Mouse (Mus musculus): Measurements from ENCODE around the gene Dguok. TPM values are rescaled to one million over a fixed set of nuclear protein-coding genes. Genes with fewer than 3 reads are reported as not detected.

Dguok gene
- polyA plus RNA-seq, 1 experiment from 2014 or later: 72.3 TPM

DNA sequence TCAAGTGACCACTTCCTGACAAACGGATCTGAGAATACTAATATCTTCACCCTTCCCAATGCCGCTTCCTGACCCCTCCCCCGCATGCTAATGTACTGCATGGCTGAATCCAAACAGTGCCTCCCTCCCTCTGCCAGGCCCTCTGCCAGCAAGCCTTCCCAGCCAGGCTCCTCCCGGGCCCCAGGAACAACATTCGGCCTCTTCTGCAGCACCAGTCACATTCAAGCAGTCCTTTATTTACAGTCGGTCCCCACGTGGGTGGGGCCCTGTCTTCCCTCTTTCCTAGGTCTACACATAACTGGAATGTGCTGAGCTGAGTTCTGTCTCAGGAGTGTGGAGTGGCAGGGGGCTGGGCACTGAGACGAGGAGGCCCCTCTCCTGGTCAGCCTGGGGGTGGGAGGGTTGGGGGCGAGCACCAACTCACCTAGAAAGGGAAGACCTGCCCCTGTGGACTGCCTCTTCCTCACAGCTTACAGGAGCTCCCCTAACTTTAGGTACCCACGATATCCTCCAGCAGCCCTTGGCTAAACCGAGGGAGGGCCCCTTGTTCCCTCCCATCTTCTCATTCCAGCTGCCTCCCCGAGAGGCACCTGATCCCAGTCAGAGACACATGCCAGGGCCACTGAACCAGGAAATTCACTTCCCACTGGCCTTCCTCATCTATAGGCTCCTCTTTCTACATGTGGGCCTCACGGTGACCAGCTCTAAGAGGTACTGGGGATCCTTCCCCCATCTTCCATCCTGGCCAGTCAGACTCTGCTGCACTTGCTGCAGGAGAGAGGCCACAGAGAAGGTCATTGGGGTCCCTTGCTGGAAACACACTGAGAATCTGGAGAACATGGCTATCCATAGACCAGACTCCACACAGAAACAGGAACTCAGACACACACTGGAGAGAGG lies 63.1 kb downstream of the Dguok start:
- peaks cover 50% of the 10 kb centered on the region for H3K4me1 ChIP-seq (ENCODE audit: control insufficient read depth, insufficient read depth, low read length)
- peak overlapping the region; percentile 96 for H3K27ac ChIP-seq (replicated peaks; ENCODE audit: low read depth, low read length)
- no peaks in the 10 kb centered on the region for H3K9me3 ChIP-seq (ENCODE audit: control insufficient read depth, low read length)
- 11% methylated on average over 13 of the region's 13 CpGs for WGBS
- peak overlapping the region; percentile 14; the same call in 1 of the 2 replicates for H3K4me3 ChIP-seq (ENCODE audit: low read depth, low read length)
- no peaks in the 10 kb centered on the region for H3K27me3 ChIP-seq (replicated peaks; ENCODE audit: control insufficient read depth, insufficient read depth, low read length)
- peak; percentile 92 for DNase-seq (ENCODE audit: low spot score)
- H3K36me3 ChIP-seq (ENCODE audit: control insufficient read depth, insufficient read depth, low read length): peaks cover 27% of the 10 kb centered on the region; the same call in 1 of the 2 replicates
- peak overlapping the region; percentile 45; the same call in 1 of the 2 replicates for H3K9ac ChIP-seq (ENCODE audit: low read depth, low read length)
- peak overlapping the region; percentile 87 for H3K4me2 ChIP-seq (ENCODE audit: low read depth, low read length)
- ATAC-seq (ENCODE audit: low read depth): peak; percentile 56

DNA sequence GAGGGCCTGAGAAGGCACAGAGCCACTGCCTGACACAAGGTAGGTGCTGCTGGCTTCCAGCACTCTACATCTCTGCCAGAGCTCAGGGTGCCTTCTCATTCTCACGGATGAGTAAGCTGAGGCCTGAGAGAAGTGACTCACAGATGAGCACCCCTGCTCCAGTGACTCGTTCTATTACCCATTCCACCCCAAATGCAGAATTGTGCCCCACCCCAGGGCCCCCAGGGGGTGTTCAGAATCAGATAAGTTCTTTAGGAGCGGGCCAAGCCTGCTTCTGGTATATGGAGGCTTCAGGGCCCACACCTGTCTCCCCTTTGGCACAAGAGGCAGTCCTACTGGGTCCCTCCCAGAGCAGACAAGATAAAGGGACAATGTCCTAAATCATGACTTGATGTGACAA lies 64.1 kb downstream of the Dguok start:
- no peak overlapping the region; the same call in 1 of the 2 replicates for H3K4me3 ChIP-seq (ENCODE audit: low read depth, low read length)
- H3K27me3 ChIP-seq (replicated peaks; ENCODE audit: control insufficient read depth, insufficient read depth, low read length): no peaks in the 10 kb centered on the region
- peaks cover 24% of the 10 kb centered on the region; the same call in 1 of the 2 replicates for H3K36me3 ChIP-seq (ENCODE audit: control insufficient read depth, insufficient read depth, low read length)
- WGBS: 48% methylated on average over 3 of the region's 3 CpGs
- ATAC-seq (ENCODE audit: low read depth) (no peak), DNase-seq (ENCODE audit: low spot score) (no peak)
- no peaks in the 10 kb centered on the region for H3K9me3 ChIP-seq (ENCODE audit: control insufficient read depth, low read length)
- H3K4me2 ChIP-seq (ENCODE audit: low read depth, low read length): peak overlapping the region; percentile 87
- 0 out of 2 replicates have a peak overlapping the region, but pooled peaks have one; percentile 79 for H3K9ac ChIP-seq (ENCODE audit: low read depth, low read length)
- H3K27ac ChIP-seq (replicated peaks; ENCODE audit: low read depth, low read length): peak overlapping the region; percentile 96
- H3K4me1 ChIP-seq (ENCODE audit: control insufficient read depth, insufficient read depth, low read length): peaks cover 59% of the 10 kb centered on the region

DNA sequence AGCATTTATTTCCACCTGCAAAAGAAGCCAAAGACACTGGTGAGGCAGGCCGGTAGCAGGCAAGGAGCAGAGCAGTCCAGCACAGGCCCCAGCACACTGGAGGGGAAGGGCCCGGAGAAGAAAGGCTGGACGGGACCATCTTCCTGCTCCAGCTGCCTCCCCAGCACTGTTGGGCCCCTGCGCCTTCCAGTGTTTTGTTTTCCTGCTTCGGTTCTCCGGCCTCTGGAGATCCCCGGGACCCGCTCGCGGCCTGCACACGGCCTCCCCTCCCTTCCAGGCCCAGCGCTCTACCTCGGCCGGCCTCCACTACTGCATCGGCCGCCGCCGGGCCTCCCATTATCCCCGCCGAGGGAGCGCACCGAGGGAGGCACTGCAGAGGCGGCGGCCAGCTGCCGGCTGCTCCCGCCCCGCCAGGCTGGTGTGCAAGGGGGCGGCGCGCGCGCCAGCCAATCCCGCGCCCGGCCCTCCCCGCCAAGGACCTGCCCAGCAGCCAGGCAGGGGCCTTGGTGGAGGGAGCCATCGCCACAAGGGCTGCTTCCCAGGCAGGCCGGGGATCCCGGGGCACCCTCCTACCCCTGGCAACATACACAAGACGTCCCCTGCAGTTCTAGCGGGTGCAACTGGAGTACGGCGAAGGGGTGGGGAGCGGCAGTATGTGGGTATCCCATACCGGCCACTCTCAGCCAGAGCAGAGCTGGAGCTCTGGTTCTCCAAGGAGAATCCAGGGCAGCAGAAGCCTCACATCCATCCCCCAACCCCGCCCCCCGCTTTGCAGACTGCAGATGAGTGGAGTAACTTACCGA lies 65.3 kb downstream of the Dguok start:
- H3K27me3 ChIP-seq (replicated peaks; ENCODE audit: control insufficient read depth, insufficient read depth, low read length): no peaks in the 10 kb centered on the region
- peak overlapping the region; percentile 79 for H3K9ac ChIP-seq (ENCODE audit: low read depth, low read length)
- WGBS: under 1% methylated on average over 23 of the region's 48 CpGs
- peaks cover 21% of the 10 kb centered on the region; the same call in 1 of the 2 replicates for H3K36me3 ChIP-seq (ENCODE audit: control insufficient read depth, insufficient read depth, low read length)
- peaks cover 63% of the 10 kb centered on the region for H3K4me1 ChIP-seq (ENCODE audit: control insufficient read depth, insufficient read depth, low read length)
- H3K9me3 ChIP-seq (ENCODE audit: control insufficient read depth, low read length): no peaks in the 10 kb centered on the region
- H3K27ac ChIP-seq (replicated peaks; ENCODE audit: low read depth, low read length): peak overlapping the region; percentile 96
- peak overlapping the region; percentile 87 for H3K4me2 ChIP-seq (ENCODE audit: low read depth, low read length)
- H3K4me3 ChIP-seq (ENCODE audit: low read depth, low read length): peak overlapping the region; percentile 78
- ATAC-seq (ENCODE audit: low read depth): peak; percentile 93
- DNase-seq (ENCODE audit: low spot score): peak; percentile 96

DNA sequence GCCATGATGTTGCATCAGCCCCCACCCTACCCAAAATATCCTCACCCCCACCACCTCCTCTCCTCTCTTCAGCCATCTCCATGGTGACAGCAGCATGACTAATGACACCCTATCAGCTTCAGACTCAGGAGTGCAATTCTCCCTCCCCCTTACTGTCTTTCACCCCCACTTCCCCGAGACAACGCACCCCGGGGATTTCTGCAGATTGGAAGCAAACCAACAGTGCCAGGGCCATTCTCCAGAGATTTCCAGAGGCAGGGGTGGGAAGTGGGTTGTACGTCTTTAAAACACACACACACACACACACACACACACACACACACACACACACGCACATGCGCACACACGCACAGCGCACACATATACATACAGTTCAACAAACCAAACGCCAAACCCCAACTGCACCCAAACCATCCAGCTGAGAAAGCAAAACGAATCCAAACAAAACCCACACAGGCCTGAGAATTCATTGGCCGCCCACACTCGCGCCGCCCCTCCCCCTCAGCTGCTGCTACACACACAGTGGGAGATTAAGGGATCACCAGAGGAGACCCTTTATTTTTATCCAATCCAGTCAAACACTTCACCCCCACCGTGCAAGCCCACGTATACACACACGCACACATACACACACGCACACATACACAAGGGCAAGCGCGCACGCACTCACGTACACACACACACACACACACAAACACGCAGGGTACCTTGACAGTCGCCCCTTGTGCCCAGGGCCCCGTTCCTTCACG lies 66.1 kb downstream of the Dguok start:
- Histone ChIP-seq H3K27me3 (replicated peaks; ENCODE audit: control insufficient read depth, insufficient read depth, low read length) (no peaks in the 10 kb centered on the region), H3K36me3 (ENCODE audit: control insufficient read depth, insufficient read depth, low read length) (peaks cover 20% of the 10 kb centered on the region; the same call in 1 of the 2 replicates), H3K4me3 (ENCODE audit: low read depth, low read length) (peak overlapping the region; percentile 78), H3K27ac (replicated peaks; ENCODE audit: low read depth, low read length) (peak overlapping the region; percentile 96), H3K9me3 (ENCODE audit: control insufficient read depth, low read length) (no peaks in the 10 kb centered on the region), H3K9ac (ENCODE audit: low read depth, low read length) (peak overlapping the region; percentile 79), H3K4me2 (ENCODE audit: low read depth, low read length) (peak overlapping the region; percentile 87), H3K4me1 (ENCODE audit: control insufficient read depth, insufficient read depth, low read length) (peaks cover 63% of the 10 kb centered on the region)
- WGBS: under 1% methylated on average over 25 of the region's 26 CpGs
- DNase-seq (ENCODE audit: low spot score) (peak; percentile 92), ATAC-seq (ENCODE audit: low read depth) (peak; percentile 58)

DNA sequence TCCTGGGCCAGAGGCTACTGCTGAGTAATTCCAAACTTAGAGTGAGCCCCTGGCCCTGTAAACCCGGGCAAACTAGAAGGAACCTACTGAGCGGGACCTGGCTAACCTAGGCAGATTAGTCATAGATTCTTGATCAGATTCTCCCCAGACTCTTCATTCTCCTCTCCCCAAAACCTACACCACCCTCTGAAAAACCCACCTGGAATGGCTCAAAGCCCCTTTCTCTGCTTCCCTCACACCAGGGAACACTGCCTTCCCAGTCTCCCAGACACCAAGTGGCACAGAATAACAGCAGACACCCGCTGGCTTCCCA lies 66.6 kb downstream of the Dguok start:
- no peak for DNase-seq (ENCODE audit: low spot score)
- no peak for ATAC-seq (ENCODE audit: low read depth)
- Histone ChIP-seq H3K9ac (ENCODE audit: low read depth, low read length) (peak overlapping the region; percentile 79), H3K27ac (replicated peaks; ENCODE audit: low read depth, low read length) (peak overlapping the region; percentile 96), H3K36me3 (ENCODE audit: control insufficient read depth, insufficient read depth, low read length) (peaks cover 18% of the 10 kb centered on the region; the same call in 1 of the 2 replicates), H3K4me3 (ENCODE audit: low read depth, low read length) (peak overlapping the region; percentile 78), H3K4me1 (ENCODE audit: control insufficient read depth, insufficient read depth, low read length) (peaks cover 63% of the 10 kb centered on the region), H3K27me3 (replicated peaks; ENCODE audit: control insufficient read depth, insufficient read depth, low read length) (no peaks in the 10 kb centered on the region), H3K9me3 (ENCODE audit: control insufficient read depth, low read length) (no peaks in the 10 kb centered on the region), H3K4me2 (ENCODE audit: low read depth, low read length) (peak overlapping the region; percentile 87)
- WGBS: 19% methylated on average over 3 of the region's 3 CpGs

DNA sequence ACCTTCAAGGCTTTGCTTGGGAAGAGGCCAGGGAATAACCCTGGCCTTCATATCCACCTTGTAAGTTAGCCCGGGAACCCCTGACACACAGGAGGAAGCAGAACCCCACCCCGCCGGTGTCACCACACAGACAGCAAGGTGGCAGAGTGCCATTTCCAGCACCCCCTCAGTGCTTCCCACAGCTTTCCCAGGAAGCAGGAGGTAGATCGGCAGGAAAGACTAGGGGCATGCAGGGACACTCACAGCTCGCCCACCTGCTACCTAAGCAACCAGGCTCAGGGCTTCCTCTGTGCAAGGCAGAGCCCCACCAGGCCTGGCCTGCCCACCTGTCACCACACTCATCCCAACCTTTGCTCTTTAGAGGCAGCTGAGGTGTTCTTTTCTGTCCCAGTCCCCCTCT lies 67.0 kb downstream of the Dguok start:
- Histone ChIP-seq H3K36me3 (ENCODE audit: control insufficient read depth, insufficient read depth, low read length) (peaks cover 17% of the 10 kb centered on the region; the same call in 1 of the 2 replicates), H3K9me3 (ENCODE audit: control insufficient read depth, low read length) (no peaks in the 10 kb centered on the region), H3K27me3 (replicated peaks; ENCODE audit: control insufficient read depth, insufficient read depth, low read length) (no peaks in the 10 kb centered on the region), H3K4me3 (ENCODE audit: low read depth, low read length) (peak overlapping the region; percentile 78), H3K27ac (replicated peaks; ENCODE audit: low read depth, low read length) (0 out of 2 replicates have a peak overlapping the region, but pooled peaks have one; percentile 96), H3K4me1 (ENCODE audit: control insufficient read depth, insufficient read depth, low read length) (peaks cover 60% of the 10 kb centered on the region), H3K4me2 (ENCODE audit: low read depth, low read length) (peak overlapping the region; percentile 87), H3K9ac (ENCODE audit: low read depth, low read length) (peak overlapping the region; percentile 79)
- ATAC-seq (ENCODE audit: low read depth) (no peak), DNase-seq (ENCODE audit: low spot score) (no peak)
- 75% methylated on average over 4 of the region's 5 CpGs for WGBS

DNA sequence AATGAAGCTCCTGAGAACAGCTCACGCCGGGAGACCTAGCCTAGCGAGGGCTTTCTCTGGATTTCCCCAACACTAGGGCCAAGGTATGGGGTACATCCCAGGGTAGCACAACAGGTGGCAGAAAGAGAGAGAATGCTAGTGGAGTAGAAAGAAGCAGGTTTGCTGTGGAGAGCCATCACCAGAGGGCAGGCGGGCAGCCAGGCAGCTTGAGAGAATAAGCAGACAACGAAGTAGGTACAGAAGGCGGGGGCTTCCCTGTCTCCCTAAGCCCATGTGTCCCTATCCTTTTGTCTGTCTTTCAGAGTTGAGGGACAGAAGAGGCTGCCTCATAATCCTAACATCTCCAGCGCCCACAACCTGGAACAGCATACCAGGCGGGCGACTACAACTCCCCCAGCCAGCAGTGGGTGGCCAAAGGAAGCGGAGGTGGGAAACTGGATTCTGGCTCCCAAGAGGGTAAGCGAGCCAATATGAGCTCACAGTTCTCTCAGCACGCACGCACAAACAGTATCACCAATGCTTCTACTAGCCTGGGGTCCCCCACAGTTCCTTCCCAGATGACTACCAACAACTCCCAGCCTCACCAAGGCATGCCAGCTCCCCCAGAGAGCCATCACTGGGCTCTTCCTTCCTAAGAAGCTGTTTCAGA lies 67.5 kb downstream of the Dguok start:
- Histone ChIP-seq H3K9ac (ENCODE audit: low read depth, low read length) (peak overlapping the region; percentile 79), H3K36me3 (ENCODE audit: control insufficient read depth, insufficient read depth, low read length) (peaks cover 15% of the 10 kb centered on the region; the same call in 1 of the 2 replicates), H3K4me3 (ENCODE audit: low read depth, low read length) (peak overlapping the region; percentile 78; the same call in 1 of the 2 replicates), H3K4me1 (ENCODE audit: control insufficient read depth, insufficient read depth, low read length) (peaks cover 55% of the 10 kb centered on the region), H3K27ac (replicated peaks; ENCODE audit: low read depth, low read length) (no peak overlapping the region), H3K9me3 (ENCODE audit: control insufficient read depth, low read length) (no peaks in the 10 kb centered on the region), H3K27me3 (replicated peaks; ENCODE audit: control insufficient read depth, insufficient read depth, low read length) (no peaks in the 10 kb centered on the region), H3K4me2 (ENCODE audit: low read depth, low read length) (peak overlapping the region; percentile 87)
- DNase-seq (ENCODE audit: low spot score) (no peak), ATAC-seq (ENCODE audit: low read depth) (no peak)
- WGBS: 79% methylated on average over 13 of the region's 13 CpGs
